Mouse (Mus musculus) intestine, embryonic 15.5 days (tissue): ENCODE data around the gene Spata31d1a. TPM values are rescaled to one million over a fixed set of nuclear protein-coding genes. Genes with fewer than 3 reads are reported as not detected.
"Not testable (repeated sequence)": the region's sequence is repeated elsewhere in the genome, so short reads cannot be mapped to it uniquely, and the experiment has no call there.

Experiments used
- ATAC-seq: fragments of 200-750 bp; cut with Nextera tagmentation; 2 replicates; pipeline ENCODE4 v1.8.0; 2017; ENCODE audit warnings: moderate TSS enrichment, moderate library complexity
- H3K27ac ChIP-seq: fragments of 300-500 bp; sonication (generic); 2 replicates; pipeline ENCODE4 v1.5.1; 2015; ENCODE audit warnings: mild to moderate bottlenecking, inconsistent platforms
- H3K27me3 ChIP-seq: fragments of 300-500 bp; sonication (generic); replicated peaks from 2 replicates; pipeline ENCODE4 v1.6.1; 2015; ENCODE audit warnings: inconsistent platforms
- H3K36me3 ChIP-seq: fragments of 300-500 bp; sonication (generic); 2 replicates; pipeline ENCODE4 v1.6.1; 2015; ENCODE audit warnings: inconsistent platforms
- H3K4me1 ChIP-seq: fragments of 300-500 bp; sonication (generic); replicated peaks from 2 replicates; pipeline ENCODE4 v1.6.1; 2015; ENCODE audit warnings: inconsistent platforms
- H3K4me2 ChIP-seq: fragments of 300-500 bp; sonication (generic); replicated peaks from 2 replicates; pipeline ENCODE4 v1.6.1; 2015; ENCODE audit warnings: mild to moderate bottlenecking, inconsistent platforms
- H3K4me3 ChIP-seq: fragments of 300-500 bp; sonication (generic); replicated peaks from 2 replicates; pipeline ENCODE4 v1.5.1; 2015; ENCODE audit warnings: inconsistent platforms
- H3K9ac ChIP-seq: fragments of 300-500 bp; sonication (generic); 2 replicates; pipeline ENCODE4 v1.6.1; 2015; ENCODE audit warnings: inconsistent platforms
- H3K9me3 ChIP-seq: fragments of 300-500 bp; sonication (generic); 2 replicates; pipeline ENCODE4 v1.6.1; 2016; ENCODE audit warnings: inconsistent platforms
- WGBS: fragments of 180-500 bp; shearing (Covaris S2); methylation state at CpG from one replicate; pipeline ENCODE4 v1.1.7; 2015; 5-methylcytosine and 5-hydroxymethylcytosine counted together
- polyA plus RNA-seq: library from polyadenylated mRNA; unstranded; fragments of >200 nt; fragmentation: Nextera tagmentation; extraction: Ambion mirVana; gene quantifications from 2 replicates; pipeline ENCODE4 v1.2.1, GENCODE M21; 2015

The Spata31d1a gene
- polyA plus RNA-seq, result 0.03 TPM in 1 of 2 replicates, not detected in the other

DNA sequence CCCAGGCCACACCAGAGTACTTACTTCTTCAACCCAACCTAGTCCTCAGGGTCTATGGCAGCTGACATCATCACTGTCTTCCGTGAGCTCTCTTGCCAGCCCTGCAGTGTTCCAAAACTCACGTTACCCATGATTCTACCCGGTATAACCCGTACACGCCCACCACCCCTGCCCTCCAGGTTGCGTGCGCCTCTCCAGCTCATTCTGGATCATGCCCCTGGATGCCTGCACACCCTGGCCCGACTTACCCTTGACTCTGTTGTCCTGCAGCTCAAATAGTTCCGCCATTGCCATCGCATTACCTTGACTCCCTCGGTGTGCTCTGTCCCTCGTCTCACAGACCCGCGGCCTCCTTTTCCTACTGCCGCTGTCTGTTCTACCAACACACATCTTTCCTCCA, at the start of gene Spata31d1a:
TSS of gene Spata31d1a (minus strand) at position 101 of the 400 bp plus-strand sequence.
- Histone ChIP-seq H3K4me2 (no peak within 1 kb of the TSS), H3K9ac (no peak within 1 kb of the TSS), H3K36me3 (no peaks in the 10 kb centered on the region), H3K27ac (no peak within 1 kb of the TSS), H3K4me3 (no peak within 1 kb of the TSS), H3K27me3 (no peaks in the 10 kb centered on the region; the same call in 1 of the 2 replicates), H3K9me3 (no peaks in the 10 kb centered on the region), H3K4me1 (no peaks in the 10 kb centered on the region)
- 87% methylated on average over 15 of the region's 15 CpGs for WGBS
- no peak for ATAC-seq

DNA sequence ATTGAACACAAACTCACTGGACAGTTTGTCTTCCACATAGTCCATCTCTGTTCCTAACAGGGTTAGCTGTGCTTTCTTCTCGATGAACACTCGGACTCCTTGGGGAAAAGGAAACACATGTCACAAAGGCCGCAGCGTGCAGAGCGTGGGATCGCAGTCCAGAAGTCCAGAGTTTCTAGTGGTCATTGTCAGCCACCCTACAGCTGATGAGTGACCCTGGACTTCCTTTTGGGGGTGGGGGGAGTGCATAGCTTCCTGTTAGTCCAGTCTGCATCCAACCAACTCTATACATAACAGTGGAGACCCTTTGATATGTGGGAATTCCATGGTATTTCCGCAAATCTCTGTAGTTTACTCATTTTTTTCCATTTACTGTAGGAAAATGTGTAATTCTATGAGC, 46.8 kb upstream of the Spata31d1a start:
- Histone ChIP-seq H3K9me3 (no peaks in the 10 kb centered on the region), H3K4me3 (no peak overlapping the region), H3K4me2 (no peak overlapping the region), H3K36me3 (peaks cover 12% of the 10 kb centered on the region), H3K27ac (no peak overlapping the region), H3K27me3 (no peaks in the 10 kb centered on the region), H3K9ac (no peak overlapping the region), H3K4me1 (no peaks in the 10 kb centered on the region)
- 91% methylated on average over 7 of the region's 7 CpGs for WGBS
- no peak for ATAC-seq

DNA sequence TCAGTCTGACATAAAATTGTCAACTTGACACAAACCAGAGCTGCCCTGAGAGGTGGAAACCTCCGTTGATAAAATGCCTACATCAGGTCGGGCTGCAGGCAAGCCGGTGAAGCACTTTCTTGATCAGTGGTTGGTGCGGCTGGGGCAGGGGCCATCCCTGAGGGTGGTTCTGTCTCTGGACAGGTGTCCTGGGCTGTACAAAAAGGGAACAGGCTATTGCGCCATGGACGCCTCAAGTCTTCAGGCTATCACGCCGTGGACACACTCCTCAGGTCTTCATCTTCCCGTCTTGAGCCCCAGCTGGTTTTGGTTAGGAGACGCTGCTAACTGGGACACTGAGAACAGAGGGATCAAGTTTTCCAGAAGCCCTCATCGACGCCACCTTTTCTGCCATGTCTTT, 40.2 kb upstream of the Spata31d1a start:
- H3K9ac ChIP-seq, result no peak overlapping the region
- H3K27ac ChIP-seq, result no peak overlapping the region
- no peak overlapping the region for H3K4me2 ChIP-seq
- no peaks in the 10 kb centered on the region for H3K27me3 ChIP-seq
- H3K9me3 ChIP-seq, result no peaks in the 10 kb centered on the region
- H3K36me3 ChIP-seq, result peaks cover 2% of the 10 kb centered on the region; the same call in 1 of the 2 replicates
- 57% methylated on average over 12 of the region's 12 CpGs for WGBS
- ATAC-seq, result no peak
- no peak overlapping the region for H3K4me3 ChIP-seq
- H3K4me1 ChIP-seq, result no peaks in the 10 kb centered on the region

DNA sequence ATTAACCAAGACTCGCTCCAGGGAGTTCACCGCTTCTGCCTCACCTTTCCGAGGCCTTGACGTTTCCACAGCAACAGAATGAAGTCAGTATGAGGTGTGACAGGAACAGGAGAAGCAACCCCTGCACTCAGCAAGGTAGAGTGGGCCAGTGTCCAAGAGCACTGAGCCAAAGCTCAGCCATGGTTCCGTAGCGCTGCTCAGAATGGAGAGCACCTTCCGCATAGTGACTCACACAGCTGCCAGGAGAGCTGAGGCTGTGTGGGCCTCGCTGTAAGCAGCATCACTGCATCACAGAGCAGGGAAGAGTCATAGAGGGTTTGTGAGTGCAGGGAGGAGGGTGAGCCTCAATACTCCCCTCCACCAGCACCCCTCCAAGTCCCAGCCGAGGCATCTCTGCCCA, 36.6 kb upstream of the Spata31d1a start, which contains the start of gene 1700014D04Rik:
TSS of gene 1700014D04Rik (minus strand) at position 42 of the 400 bp plus-strand sequence.
- WGBS, result 84% methylated on average over 9 of the region's 9 CpGs
- Histone ChIP-seq H3K9me3 (no peaks in the 10 kb centered on the region), H3K27me3 (no peaks in the 10 kb centered on the region), H3K9ac (no peak within 1 kb of the TSS), H3K4me3 (no peak within 1 kb of the TSS), H3K36me3 (no peaks in the 10 kb centered on the region), H3K27ac (no peak within 1 kb of the TSS), H3K4me1 (no peaks in the 10 kb centered on the region), H3K4me2 (no peak within 1 kb of the TSS)
- no peak for ATAC-seq

DNA sequence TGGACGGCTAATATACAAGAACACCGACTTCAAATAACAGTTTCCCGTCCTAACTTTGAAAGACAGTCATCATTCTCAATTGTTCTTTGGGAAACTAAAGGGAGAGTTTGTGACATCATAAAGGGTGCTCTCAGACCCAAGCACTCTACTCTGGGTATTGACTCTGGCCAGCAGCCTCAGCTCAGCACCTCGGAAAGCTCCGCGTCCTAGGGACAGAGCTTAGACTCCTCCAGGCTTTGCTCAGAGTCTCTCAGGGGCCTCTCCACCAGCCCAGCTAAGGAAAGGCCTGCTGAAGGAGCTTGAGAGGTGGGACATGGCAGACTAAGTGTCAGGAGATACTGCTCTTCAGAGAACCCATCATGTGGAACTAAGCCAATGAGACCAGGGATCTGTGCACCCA, 36.0 kb upstream of the Spata31d1a start:
- Histone ChIP-seq H3K4me2 (no peak overlapping the region), H3K4me3 (no peak overlapping the region), H3K4me1 (no peaks in the 10 kb centered on the region), H3K9ac (no peak overlapping the region), H3K27me3 (no peaks in the 10 kb centered on the region), H3K36me3 (no peaks in the 10 kb centered on the region), H3K27ac (no peak overlapping the region), H3K9me3 (no peaks in the 10 kb centered on the region)
- WGBS, result 80% methylated on average over 5 of the region's 6 CpGs
- ATAC-seq, result no peak

DNA sequence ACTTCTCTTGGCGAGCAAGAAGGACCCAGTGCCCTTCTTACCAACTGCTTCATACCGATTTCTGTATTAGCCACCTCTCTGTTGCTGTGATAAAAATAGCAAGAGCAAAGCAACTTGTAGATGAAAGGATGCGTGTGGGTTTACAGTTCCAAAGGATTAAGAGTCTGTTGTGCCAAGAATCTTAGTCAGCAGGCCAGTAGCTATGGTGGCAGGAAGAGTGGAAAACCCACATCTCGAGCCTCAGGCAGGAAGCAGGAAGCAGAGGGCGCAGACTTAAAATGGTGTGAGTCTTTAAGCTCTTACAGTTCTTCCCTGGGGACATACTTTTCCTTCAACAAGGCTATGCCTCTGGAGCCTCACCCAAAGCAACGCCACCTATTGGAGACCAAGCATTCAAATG, 35.3 kb upstream of the Spata31d1a start:
- Histone ChIP-seq H3K27me3 (no peaks in the 10 kb centered on the region), H3K9me3 (no peaks in the 10 kb centered on the region), H3K4me3 (no peak overlapping the region), H3K36me3 (no peaks in the 10 kb centered on the region), H3K9ac (no peak overlapping the region), H3K27ac (no peak overlapping the region), H3K4me1 (no peaks in the 10 kb centered on the region), H3K4me2 (no peak overlapping the region)
- 83% methylated on average over 6 of the region's 6 CpGs for WGBS
- ATAC-seq, result no peak

DNA sequence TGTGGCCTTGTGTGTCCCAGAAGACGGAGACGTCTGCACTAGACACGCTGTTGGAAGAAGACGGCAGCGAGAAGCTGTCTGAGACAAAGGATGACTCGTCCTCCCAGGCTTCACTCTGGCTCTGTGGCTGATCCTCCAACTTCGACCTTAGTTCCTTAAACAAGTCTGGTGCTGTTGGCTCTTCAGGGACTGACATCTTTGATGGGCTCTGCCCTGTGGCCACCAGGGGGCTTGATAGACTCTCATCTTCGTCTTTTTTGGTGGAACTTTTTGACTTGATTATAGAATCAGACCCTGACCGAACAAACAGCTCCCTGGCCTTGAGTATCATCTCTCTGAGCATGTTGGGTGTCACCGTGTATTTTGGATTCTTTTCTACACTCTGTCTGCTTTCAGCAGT, 31.6 kb upstream of the Spata31d1a start:
- 71% methylated on average over 10 of the region's 10 CpGs for WGBS
- Histone ChIP-seq H3K4me3 (no peak overlapping the region), H3K27me3 (no peaks in the 10 kb centered on the region), H3K27ac (no peak overlapping the region), H3K9ac (no peak overlapping the region), H3K4me2 (no peak overlapping the region), H3K9me3 (no peaks in the 10 kb centered on the region), H3K4me1 (no peaks in the 10 kb centered on the region), H3K36me3 (no peaks in the 10 kb centered on the region)
- no peak for ATAC-seq

DNA sequence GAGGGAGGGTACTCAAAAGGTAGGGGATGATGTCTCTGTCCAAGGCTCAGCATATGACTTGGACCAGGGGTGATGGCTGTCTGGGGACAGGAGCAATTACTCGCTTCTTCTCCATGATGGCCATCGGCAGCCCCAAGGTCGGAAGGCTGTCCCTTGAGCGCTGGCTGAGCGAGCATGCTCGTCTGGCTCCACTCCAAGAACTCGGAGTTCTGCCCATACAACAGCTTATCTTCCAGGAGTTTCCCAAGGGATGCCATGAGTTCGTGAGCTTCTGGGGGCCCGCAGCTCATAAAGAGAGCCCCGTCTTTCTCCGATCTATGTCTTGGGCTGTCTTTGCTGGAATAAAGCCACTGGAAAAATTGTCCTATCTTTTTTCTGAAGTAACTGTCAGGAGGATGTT, 31.0 kb upstream of the Spata31d1a start:
- ATAC-seq, result no peak
- H3K36me3 ChIP-seq, result no peaks in the 10 kb centered on the region
- no peaks in the 10 kb centered on the region for H3K9me3 ChIP-seq
- H3K4me3 ChIP-seq, result no peak overlapping the region
- 85% methylated on average over 11 of the region's 11 CpGs for WGBS
- no peak overlapping the region for H3K4me2 ChIP-seq
- no peaks in the 10 kb centered on the region for H3K4me1 ChIP-seq
- H3K27ac ChIP-seq, result no peak overlapping the region
- no peaks in the 10 kb centered on the region for H3K27me3 ChIP-seq
- H3K9ac ChIP-seq, result no peak overlapping the region

DNA sequence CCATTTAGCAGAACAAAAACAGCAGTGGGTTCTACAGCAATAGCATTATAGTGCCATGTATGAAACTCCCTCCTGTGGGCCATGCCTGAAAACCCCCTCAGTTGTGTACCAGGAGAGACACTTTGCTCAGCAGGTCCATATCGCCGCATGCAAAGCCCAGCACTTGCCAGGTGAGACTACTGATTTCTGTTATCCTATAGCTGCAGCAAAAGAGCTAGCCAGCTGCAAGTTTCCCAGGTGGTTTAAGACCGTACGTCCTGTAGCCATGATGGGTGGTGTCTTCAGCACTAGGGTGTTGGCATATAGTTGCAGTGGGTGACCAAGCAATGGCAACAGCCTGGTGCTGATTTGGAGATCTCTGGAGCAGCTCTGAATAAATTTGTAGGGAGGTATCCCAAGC, 29.3 kb upstream of the Spata31d1a start:
- Histone ChIP-seq H3K4me3 (no peak overlapping the region), H3K9ac (no peak overlapping the region), H3K27me3 (no peaks in the 10 kb centered on the region), H3K27ac (no peak overlapping the region), H3K9me3 (no peaks in the 10 kb centered on the region), H3K4me1 (no peaks in the 10 kb centered on the region), H3K4me2 (no peak overlapping the region), H3K36me3 (no peaks in the 10 kb centered on the region)
- ATAC-seq, result no peak
- WGBS, result 87% methylated on average over 4 of the region's 4 CpGs

DNA sequence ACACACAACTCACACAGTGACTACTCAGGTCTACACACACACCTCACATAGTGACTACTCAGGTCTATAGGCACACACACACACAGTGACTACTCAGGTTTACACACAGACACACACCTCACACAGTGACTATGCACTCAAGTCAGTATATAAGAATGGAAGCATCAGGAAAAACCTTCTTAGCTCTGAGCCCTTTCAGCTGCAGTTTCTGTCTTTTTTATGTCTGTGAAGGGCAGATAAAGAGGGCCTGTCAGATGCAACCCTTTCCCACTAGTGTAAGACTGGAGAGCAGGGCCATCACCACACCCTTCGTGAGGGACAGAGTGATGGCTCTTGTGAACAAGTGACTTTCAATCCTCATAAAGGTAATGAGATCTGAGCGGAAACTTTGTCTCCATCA, 28.3 kb upstream of the Spata31d1a start:
- Histone ChIP-seq H3K27ac (no peak overlapping the region), H3K36me3 (no peaks in the 10 kb centered on the region), H3K27me3 (no peaks in the 10 kb centered on the region), H3K4me3 (no peak overlapping the region), H3K4me1 (no peaks in the 10 kb centered on the region), H3K4me2 (no peak overlapping the region), H3K9ac (no peak overlapping the region), H3K9me3 (no peaks in the 10 kb centered on the region)
- WGBS, result 78% methylated on average over 2 of the region's 2 CpGs
- no peak for ATAC-seq

DNA sequence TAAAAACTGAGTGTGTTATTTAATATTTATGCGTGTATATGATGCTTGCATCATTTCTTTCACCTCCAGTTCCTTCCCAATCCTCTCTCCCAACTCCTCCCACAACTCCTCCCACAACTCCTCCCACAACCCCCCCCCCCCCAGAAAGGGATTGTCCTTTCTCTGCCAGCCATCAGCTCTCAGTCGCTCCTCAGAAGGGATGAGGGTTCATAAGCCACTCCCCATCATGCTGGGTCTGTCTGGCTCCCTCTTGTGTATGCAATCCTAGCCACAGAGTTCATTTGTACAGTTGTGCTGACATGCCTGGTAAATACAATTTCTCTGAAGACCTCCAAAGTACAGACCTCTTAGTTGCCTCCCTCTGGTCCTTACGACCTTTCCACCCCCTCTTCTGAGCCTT, 25.1 kb upstream of the Spata31d1a start:
- Histone ChIP-seq H3K9ac (no peak overlapping the region), H3K36me3 (no peaks in the 10 kb centered on the region), H3K27me3 (0 out of 2 replicates have a peak, but pooled peaks cover 3% of the 10 kb centered on the region), H3K4me2 (no peak overlapping the region), H3K9me3 (no peaks in the 10 kb centered on the region), H3K4me3 (no peak overlapping the region), H3K4me1 (no peaks in the 10 kb centered on the region), H3K27ac (no peak overlapping the region)
- ATAC-seq, result peak; percentile 65
- 22% methylated on average over 3 of the region's 3 CpGs for WGBS

DNA sequence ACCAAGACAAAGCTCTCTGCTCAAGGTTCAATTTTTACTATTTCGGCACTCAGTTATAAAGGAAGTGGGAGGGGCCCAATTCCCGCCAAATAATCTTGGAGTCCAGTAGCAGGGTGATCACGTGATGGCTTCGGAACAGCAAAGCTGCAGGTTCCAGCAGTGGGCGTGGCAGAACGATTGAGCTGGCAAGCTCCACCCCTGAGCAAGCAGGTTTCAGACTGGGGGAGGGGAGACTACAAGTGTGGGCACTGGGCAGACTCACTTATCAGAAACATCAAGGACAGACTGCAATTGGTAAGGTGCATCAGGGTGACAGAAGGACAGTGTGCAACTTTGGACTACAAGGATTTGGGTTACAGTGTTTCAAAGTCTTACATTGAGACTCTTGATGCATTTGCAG, 24.2 kb upstream of the Spata31d1a start:
- not testable (repeated sequence) for H3K9me3 ChIP-seq, H3K36me3 ChIP-seq, H3K27ac ChIP-seq, H3K9ac ChIP-seq, H3K4me1 ChIP-seq, H3K27me3 ChIP-seq, H3K4me3 ChIP-seq
- 0 out of 2 replicates have a peak overlapping the region, but pooled peaks have one; percentile 6 for H3K4me2 ChIP-seq
- peak; percentile 41 for ATAC-seq
- 28% methylated on average over 6 of the region's 6 CpGs for WGBS

DNA sequence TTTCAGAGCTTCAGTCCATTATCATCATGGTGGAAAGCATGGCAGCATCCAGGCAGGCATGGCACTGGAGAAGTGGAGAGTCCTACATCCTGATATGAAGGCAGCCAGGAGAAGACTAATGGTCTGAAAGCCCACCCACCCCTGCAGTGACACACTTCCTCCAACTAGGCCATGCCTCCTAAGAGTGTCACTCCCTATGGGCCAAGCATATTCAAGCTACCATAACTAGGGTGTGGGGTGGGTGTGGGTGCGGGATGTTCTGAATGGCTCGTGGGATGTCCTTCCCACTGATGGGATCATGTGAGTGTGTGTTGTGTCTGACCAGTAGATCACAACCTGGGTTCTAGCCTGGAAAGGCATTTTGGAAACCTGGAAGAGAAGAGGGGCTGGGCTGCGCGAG, 23.8 kb upstream of the Spata31d1a start:
- no peak overlapping the region for H3K27ac ChIP-seq
- no peak overlapping the region for H3K9ac ChIP-seq
- WGBS, result 76% methylated on average over 4 of the region's 4 CpGs
- ATAC-seq, result peak; percentile 39; the same call in 1 of the 2 replicates
- H3K4me3 ChIP-seq, result no peak overlapping the region
- no peaks in the 10 kb centered on the region for H3K36me3 ChIP-seq
- H3K4me1 ChIP-seq, result no peaks in the 10 kb centered on the region
- no peaks in the 10 kb centered on the region for H3K9me3 ChIP-seq
- no peak overlapping the region for H3K4me2 ChIP-seq
- H3K27me3 ChIP-seq, result 0 out of 2 replicates have a peak, but pooled peaks cover 3% of the 10 kb centered on the region
